Mouse (Mus musculus) T-helper 2 cell (primary cell): ENCODE measurements at regions not wholly inside any gene's neighbourhood (a gene's known extent, or its start where the extent isn't known, plus 50 kb on each side); places are given as distances from the start of the nearest gene placed in this dataset.

Source experiments
- in situ Hi-C: fragments of 300-600 bp; cut with MboI, MseI; formaldehyde crosslinking; loops from one replicate; pipeline ENCODE4 v1.15.1; 2025; ENCODE audit warnings: high pct_unique_total_duplicates

- in situ Hi-C loops: no loop called here
Observed at GRCm38 (mm10) chr14:99430323-99430722, 131.8 kb downstream of the Klf5 start.

GRCm38 (mm10) chr14:99431697-99432096 lies 133.2 kb downstream of the Klf5 start:
- in situ Hi-C loops: no loop called here

GRCm38 (mm10) chr14:99434645-99435044 lies 136.2 kb downstream of the Klf5 start:
- in situ Hi-C loops: no loop called here

GRCm38 (mm10) chr14:99435512-99435911 lies 137.0 kb downstream of the Klf5 start:
- in situ Hi-C loops: no loop called here

DNA sequence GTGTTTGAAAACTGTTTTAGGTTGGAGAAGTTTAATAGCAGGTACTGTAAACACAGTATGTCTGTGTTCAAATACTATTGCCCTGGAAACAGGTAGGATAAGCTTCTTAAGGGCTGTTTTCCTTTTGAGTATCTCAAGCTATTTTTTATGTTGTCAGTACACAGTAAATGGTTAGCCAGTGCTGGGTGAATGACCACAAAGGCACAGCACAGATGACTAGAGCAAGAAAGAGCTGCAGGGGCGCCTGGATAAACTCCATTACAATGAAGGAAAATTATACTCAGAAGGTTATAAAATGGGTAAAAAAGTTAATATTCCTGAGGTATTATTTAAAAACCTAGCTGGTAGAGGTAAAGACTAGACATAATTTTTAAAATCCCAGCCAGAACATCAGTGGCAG lies 137.6 kb downstream of the Klf5 start:
- in situ Hi-C loops: no loop called here

- in situ Hi-C loops: no loop called here
Observed at GRCm38 (mm10) chr14:99449112-99449511, 150.6 kb downstream of the Klf5 start.

- in situ Hi-C loops: no loop called here
Observed at GRCm38 (mm10) chr14:99449870-99450269, 151.4 kb downstream of the Klf5 start.

- in situ Hi-C loops: no loop called here
Observed at GRCm38 (mm10) chr14:99451110-99451795, 152.8 kb downstream of the Klf5 start.

DNA sequence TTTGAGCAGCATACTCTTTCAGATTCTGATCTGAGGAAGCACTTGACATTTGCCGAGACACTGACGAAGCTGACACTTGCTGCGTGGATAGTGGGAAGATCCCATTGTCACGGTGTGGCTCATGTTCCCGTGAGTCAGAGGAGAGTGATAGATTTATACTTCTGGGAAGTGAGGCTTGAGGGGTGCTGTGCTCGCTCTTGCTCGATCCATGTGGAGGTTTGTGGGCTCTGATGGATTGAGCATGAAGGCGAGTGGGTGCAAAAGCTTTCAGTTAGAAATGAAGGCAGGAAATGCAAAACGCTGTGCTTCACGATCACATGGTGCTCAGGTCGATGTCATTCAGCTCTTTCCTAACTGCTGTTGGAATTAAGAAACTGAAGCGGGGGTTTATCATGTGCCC lies 155.4 kb downstream of the Klf5 start:
- in situ Hi-C loops: no loop called here

DNA sequence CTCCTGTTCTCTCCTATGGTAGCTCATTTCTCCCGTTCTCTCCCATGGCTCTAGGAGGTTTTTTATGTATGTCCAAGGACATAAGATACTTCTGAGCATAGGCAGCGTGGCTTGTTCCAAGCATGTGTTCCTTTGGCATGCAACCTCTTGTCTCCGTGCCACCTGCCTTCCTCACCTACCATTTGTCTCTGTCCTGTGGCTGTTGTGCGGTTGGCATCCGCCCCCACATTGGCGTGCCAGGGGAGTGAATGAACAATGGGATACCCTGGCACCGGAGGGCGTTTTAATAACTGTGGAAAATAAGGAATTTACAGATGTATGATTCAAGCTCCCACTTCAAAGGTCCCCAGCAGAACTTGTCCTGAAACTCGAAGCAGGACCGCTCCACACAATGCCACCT lies 158.1 kb downstream of the Klf5 start:
- in situ Hi-C loops: no loop called here

- in situ Hi-C loops: no loop called here
Observed at GRCm38 (mm10) chr14:99457573-99457972, 159.1 kb downstream of the Klf5 start.

GRCm38 (mm10) chr14:99472111-99472510 lies 173.6 kb downstream of the Klf5 start:
- in situ Hi-C loops: no loop called here

DNA sequence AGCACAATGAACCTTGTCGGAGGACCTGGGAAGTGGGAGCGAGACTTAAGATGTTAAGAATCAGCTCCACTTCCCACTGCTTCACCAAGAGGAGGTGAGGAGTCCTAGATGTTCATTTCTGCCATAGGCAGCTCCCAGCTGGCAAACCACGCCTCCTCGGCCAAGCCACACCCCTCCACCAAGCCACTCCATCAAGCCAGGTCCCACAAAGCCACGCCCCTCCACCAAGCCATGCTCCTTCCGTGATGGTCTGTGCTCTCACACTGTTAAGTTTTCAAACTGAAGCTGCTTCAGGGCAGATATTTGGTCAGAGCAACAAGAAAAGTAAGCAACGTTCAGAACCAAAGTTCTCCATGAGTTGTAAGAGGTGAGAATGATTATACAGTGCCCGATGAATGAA lies 176.8 kb downstream of the Klf5 start:
- in situ Hi-C loops: no loop called here

GRCm38 (mm10) chr14:99480325-99481077 lies 182.0 kb downstream of the Klf5 start:
- in situ Hi-C loops: no loop called here

DNA sequence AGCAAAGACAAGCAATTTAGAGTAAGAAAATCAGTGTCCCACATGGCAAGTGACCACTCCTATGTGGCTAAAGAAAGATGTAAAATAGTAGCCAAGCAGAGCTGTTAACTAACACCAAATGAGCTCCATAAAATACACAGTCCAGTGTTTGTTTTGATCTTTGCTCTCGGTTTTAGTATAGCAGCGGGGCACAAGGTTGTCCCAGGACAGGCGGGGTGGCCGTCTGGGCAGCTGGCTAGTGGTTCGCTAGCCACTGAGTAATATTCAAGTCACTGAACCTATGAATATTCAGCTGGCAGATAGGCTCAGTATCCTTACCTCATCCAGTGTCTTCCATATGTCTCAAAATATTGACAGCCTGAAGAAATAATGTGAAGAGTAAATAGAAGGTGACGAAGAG lies 189.5 kb downstream of the Klf5 start:
- in situ Hi-C loops: no loop called here

- in situ Hi-C loops: no loop called here
Observed at GRCm38 (mm10) chr14:99493197-99493596, 194.7 kb downstream of the Klf5 start.

GRCm38 (mm10) chr14:99493659-99494058 lies 195.2 kb downstream of the Klf5 start:
- in situ Hi-C loops: no loop called here

GRCm38 (mm10) chr14:99499502-99500266 lies 201.2 kb downstream of the Klf5 start:
- in situ Hi-C loops: no loop called here

- in situ Hi-C loops: no loop called here
Observed at GRCm38 (mm10) chr14:99504909-99505308, 206.4 kb downstream of the Klf5 start.

DNA sequence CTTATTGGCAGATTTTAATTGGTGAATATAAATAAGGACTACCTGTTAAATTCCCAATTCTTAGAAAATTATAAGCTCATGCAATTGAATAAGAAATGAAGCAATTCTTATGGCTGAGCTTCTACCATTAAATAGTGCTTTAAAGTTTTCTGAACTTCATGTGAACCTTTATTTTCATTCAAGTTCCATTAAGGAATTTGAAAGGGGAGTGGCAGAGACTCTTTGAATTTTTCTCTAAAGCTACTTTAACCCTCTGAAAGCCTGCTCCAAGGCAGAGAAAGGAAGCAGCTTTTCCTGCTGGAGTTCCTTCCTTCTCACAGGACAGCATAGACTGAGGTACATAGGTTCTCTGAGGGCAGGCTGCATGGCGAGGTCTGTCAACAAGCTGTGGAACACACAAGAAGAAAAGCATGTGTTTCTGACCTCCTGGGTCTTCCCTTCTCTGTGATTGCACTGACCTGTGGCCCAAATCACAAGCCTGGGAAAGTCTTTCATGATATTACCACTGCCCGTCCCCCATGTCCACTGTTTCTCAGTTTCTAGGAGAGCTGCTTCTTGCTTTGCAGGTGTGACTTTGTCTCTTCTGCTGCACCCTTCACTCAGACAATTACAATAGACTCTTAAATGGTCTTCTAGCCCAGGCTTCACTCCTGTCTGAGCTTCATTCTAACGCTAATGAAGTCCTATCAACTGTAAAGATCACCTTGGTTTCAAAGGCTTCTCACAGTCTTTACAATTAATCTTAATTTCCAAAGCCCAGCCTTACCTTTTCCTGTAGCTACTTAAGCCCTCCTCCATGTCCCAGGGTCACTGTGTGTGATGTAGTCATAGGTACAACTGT lies 211.4 kb downstream of the Klf5 start:
- in situ Hi-C loops: no loop called here

GRCm38 (mm10) chr14:99515474-99515873 lies 217.0 kb downstream of the Klf5 start:
- in situ Hi-C loops: no loop called here

GRCm38 (mm10) chr14:99516703-99517102 lies 218.2 kb downstream of the Klf5 start:
- in situ Hi-C loops: no loop called here
